Mouse (Mus musculus) duodenum, adult 2 months (tissue): Measurements from ENCODE around the gene Taar7d. TPM values are rescaled to one million over a fixed set of nuclear protein-coding genes. Genes with fewer than 3 reads are reported as not detected.

Source experiments
- polyA plus RNA-seq: library from polyadenylated mRNA; depleted of rRNA; stranded (reverse); fragments of >200 nt; gene quantifications from 2 replicates; pipeline ENCODE4 v1.2.3, GENCODE M21; 2012; ENCODE audit warnings: low replicate concordance; rRNA removed

Taar7d gene
- not detected in 2 replicates for polyA plus RNA-seq

DNA sequence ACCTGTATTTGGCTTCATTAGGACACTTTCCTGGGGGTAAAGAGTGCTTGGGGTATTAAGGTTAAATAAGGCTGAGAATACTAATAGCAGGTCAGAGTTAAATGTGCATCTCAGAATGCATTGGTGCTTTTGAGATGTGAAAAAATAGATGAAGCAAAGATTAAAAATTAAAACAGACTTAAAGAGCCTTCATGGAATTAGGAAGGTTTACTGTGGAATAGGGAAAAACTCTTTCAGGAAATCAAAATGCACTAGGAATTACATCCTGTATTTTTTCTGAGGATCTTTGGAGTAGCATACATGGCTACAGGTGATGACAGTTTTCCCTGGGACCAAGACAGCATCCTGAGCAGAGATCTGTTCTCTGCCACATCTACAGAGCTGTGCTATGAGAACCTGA, at the start of gene Taar7d:
TSS of gene Taar7d (plus strand) at position 301 of the 400 bp plus-strand sequence.

DNA sequence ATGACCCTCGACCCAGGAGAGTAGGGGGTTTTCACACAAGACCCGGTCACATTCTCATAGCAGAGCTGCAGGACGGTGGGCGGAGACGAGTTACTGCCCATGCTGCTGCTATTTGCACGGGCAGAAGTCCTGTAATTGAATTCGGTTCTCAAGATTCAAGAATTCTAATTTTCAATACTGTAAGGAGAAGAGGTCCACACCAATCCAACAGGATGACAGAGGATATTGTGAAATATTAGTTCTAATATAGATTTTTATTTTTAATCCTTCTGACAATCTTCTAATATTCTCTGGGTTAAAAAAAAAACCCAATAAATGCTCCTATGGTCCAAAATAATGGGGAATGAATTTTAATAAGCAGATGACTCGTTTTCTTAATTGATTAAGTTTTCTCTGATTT, 41.5 kb upstream of the Taar7d start, which contains the start of gene Taar6:
TSS of gene Taar6 (minus strand) at position 101 of the 400 bp plus-strand sequence.

DNA sequence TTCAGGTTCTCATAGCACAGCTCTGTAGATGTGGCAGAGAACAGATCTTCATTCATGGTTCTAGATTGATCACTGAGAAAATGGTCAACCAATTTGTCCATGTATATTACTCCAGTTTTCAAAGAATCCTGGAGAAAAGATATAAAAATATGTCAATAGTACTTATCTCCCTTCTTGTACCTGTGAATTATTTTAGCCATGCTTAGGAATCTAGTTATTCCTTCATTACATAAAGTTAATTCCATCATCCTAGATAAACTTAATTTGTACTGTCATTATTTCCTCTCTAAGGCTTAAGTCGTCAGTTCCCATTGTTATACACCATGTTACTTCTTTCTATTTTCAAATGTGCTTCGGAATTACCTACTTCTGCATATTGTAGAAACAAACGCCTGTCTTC, 33.6 kb upstream of the Taar7d start, which contains the start of gene Taar7a:
TSS of gene Taar7a (minus strand) at position 101 of the 400 bp plus-strand sequence.

DNA sequence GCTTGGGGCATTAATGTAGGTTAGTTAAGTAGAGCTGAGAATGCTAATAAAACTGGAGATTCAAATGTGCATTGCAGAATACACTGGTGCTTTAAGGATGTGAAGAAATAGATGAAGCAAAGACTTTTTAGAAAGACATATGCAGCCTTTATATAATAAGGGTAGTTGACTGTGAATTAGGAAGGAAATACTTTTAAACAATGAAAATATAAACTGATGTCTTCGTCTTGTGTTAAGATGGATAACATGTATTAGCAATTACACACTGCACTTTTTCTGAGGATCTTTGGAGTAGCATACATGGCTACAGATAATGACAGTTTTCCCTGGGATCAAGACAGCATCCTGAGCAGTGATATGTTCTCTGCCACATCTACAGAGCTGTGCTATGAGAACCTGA, 27.4 kb upstream of the Taar7d start, which contains the start of gene Taar7b:
TSS of gene Taar7b (plus strand) at position 301 of the 400 bp plus-strand sequence.

DNA sequence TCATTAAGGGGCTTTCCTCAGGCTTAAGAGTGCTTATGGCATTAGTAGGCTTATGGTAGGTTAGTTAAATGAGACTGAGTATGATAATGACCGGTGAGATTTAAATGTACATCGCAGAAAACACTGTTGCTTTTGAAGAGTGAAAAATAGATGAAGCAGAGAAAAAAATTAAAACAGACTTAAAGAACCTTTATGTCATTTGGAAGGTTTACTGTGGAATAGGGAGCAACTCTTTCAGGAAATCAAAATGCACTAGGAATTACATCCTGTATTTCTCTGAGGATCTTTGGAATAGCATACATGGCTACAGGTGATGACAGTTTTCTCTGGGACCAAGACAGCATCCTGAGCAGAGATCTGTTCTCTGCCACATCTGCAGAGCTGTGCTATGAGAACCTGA, 10.3 kb downstream of the Taar7d start, which contains the start of gene Taar7e:
TSS of gene Taar7e (plus strand) at position 301 of the 400 bp plus-strand sequence.

DNA sequence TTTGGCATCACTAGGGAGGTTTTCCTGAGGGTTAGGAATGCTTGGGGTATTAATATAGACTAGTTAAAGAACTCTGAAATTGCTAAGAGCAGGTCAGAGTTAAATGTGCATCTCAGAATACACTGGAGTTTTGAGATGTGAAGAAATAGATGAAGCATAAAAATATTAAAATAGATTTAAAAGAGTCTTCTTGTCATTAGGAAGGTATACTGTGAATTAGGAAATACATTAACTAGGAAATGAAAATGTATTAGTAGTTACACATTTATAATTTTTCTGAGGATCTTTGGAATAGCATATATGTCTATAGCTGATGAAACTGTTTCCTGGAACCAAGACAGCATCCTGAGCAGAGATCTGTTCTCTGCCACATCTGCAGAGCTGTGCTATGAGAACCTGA, 22.2 kb downstream of the Taar7d start, which contains the start of gene Taar7f:
TSS of gene Taar7f (plus strand) at position 301 of the 400 bp plus-strand sequence.

DNA sequence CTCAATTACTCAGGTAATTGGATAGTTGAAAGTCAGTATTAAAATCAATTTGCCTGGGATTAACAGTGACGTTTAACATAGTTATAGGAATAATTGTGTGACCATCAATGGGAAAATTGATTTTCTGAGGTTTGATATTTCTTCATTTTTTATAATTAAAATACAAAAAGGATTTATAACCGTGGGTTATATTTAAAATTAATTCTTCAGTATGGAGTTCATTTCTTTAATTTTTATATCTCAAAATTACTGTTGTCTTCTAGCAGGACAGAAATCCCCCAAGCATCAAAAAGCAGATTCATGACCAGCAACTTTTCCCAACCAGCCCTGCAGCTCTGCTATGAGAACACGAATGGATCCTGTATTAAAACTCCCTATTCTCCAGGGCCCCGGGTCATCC, 49.2 kb downstream of the Taar7d start, which contains the start of gene Taar8a:
TSS of gene Taar8a (plus strand) at position 301 of the 400 bp plus-strand sequence.

Other genes starting within 250 kb of the Taar7d start
- 993 and 1,173 TPM in 2 replicates for gene Rps12, start 239.9 kb upstream of the Taar7d start, polyA plus RNA-seq
- gene Slc18b1, start 230.2 kb upstream of the Taar7d start, polyA plus RNA-seq = 11.7 and 18.5 TPM in 2 replicates
- gene Vnn3, start 175.8 kb upstream of the Taar7d start, polyA plus RNA-seq = 0.40 TPM in 1 of 2 replicates, not detected in the other
- 5.2 and 38.5 TPM in 2 replicates for gene Vnn1, start 132.5 kb upstream of the Taar7d start, polyA plus RNA-seq
- not detected in 2 replicates for gene Taar1, start 106.9 kb upstream of the Taar7d start, polyA plus RNA-seq
- not detected in 2 replicates for gene Taar2, start 88.7 kb upstream of the Taar7d start, polyA plus RNA-seq
- not detected in 2 replicates for gene Taar3, start 77.7 kb upstream of the Taar7d start, polyA plus RNA-seq
- gene Taar4, start 66.7 kb upstream of the Taar7d start, polyA plus RNA-seq = not detected in 2 replicates
- gene Taar5, start 56.5 kb upstream of the Taar7d start, polyA plus RNA-seq = not detected in 2 replicates
- not detected in 2 replicates for gene Taar6, start 41.6 kb upstream of the Taar7d start, polyA plus RNA-seq
- gene Taar7a, start 33.7 kb upstream of the Taar7d start, polyA plus RNA-seq = not detected in 2 replicates
- not detected in 2 replicates for gene Taar7b, start 27.3 kb upstream of the Taar7d start, polyA plus RNA-seq
- not detected in 2 replicates for gene Taar7e, start 10.4 kb downstream of the Taar7d start, polyA plus RNA-seq
- not detected in 2 replicates for gene Taar7f, start 22.3 kb downstream of the Taar7d start, polyA plus RNA-seq
- not detected in 2 replicates for gene Taar8a, start 49.3 kb downstream of the Taar7d start, polyA plus RNA-seq
- 0.11 TPM in 1 of 2 replicates, not detected in the other for gene Taar8b, start 65.1 kb downstream of the Taar7d start, polyA plus RNA-seq
- gene Taar8c, start 74.7 kb downstream of the Taar7d start, polyA plus RNA-seq = 0.22 TPM in 1 of 2 replicates, not detected in the other
- 0.09 TPM in 1 of 2 replicates, not detected in the other for gene Taar9, start 82.3 kb downstream of the Taar7d start, polyA plus RNA-seq
- gene Stx7, start 122.1 kb downstream of the Taar7d start, polyA plus RNA-seq = 33.6 and 42.2 TPM in 2 replicates
- 2.2 and 9.5 TPM in 2 replicates for gene Moxd1, start 196.3 kb downstream of the Taar7d start, polyA plus RNA-seq